Mouse (Mus musculus) midbrain, embryonic 14.5 days (tissue): ENCODE data around the gene Cd163. TPM values are rescaled to one million over a fixed set of nuclear protein-coding genes. Genes with fewer than 3 reads are reported as not detected.

ENCODE experiments used
- ATAC-seq: fragments of 200-750 bp; cut with Nextera tagmentation; 2 replicates; pipeline ENCODE4 v1.8.0; 2017; ENCODE audit warnings: moderate number of reproducible peaks, moderate library complexity; ENCODE audit not compliant: low FRiP score, low TSS enrichment
- DNase-seq: peaks from one replicate; pipeline ENCODE4 v3.0.0-alpha.2; 2015
- H3K27ac ChIP-seq: fragments of 300-500 bp; sonication (generic); replicated peaks from 2 replicates; pipeline ENCODE4 v1.5.1; 2014; ENCODE audit warnings: mild to moderate bottlenecking, low read depth, low read length, moderate library complexity
- H3K27me3 ChIP-seq: fragments of 300-500 bp; sonication (generic); 2 replicates; pipeline ENCODE4 v1.6.1; 2014; ENCODE audit warnings: low read length, control low read depth, mixed read lengths; ENCODE audit not compliant: control insufficient read depth, insufficient read depth
- H3K36me3 ChIP-seq: fragments of 300-500 bp; sonication (generic); 2 replicates; pipeline ENCODE4 v1.6.1; 2014; ENCODE audit warnings: low read length, control low read depth; ENCODE audit not compliant: control insufficient read depth, insufficient read depth
- H3K4me1 ChIP-seq: fragments of 300-500 bp; sonication (generic); 2 replicates; pipeline ENCODE4 v1.6.1; 2014; ENCODE audit warnings: mild to moderate bottlenecking, antibody characterized with exemption, low read length, control low read depth; ENCODE audit not compliant: control insufficient read depth, insufficient read depth
- H3K4me2 ChIP-seq: fragments of 300-500 bp; sonication (generic); 2 replicates; pipeline ENCODE4 v1.6.1; 2014; ENCODE audit warnings: mild to moderate bottlenecking, low read length, moderate library complexity
- H3K4me3 ChIP-seq: fragments of 300-500 bp; sonication (generic); replicated peaks from 2 replicates; pipeline ENCODE4 v1.5.1; 2014; ENCODE audit warnings: low read depth, low read length
- H3K9ac ChIP-seq: fragments of 300-500 bp; sonication (generic); replicated peaks from 2 replicates; pipeline ENCODE4 v1.6.1; 2014; ENCODE audit warnings: mild to moderate bottlenecking, low read length, moderate library complexity
- H3K9me3 ChIP-seq: fragments of 300-500 bp; sonication (generic); 2 replicates; pipeline ENCODE4 v1.6.1; 2016; ENCODE audit warnings: low read length, control low read depth, mixed read lengths; ENCODE audit not compliant: control insufficient read depth
- WGBS: fragments of 180-500 bp; shearing (Covaris S2); extraction: QIAGEN DNeasy Blood & Tissue Kit; methylation state at CpG from one replicate; pipeline ENCODE4 v1.1.7; 2014; 5-methylcytosine and 5-hydroxymethylcytosine counted together
- polyA plus RNA-seq: library from polyadenylated mRNA; unstranded; fragments of >200 nt; fragmentation: Nextera tagmentation; extraction: Ambion mirVana; gene quantifications from 2 replicates; pipeline ENCODE4 v1.2.1, GENCODE M21; 2014

Cd163 gene
- polyA plus RNA-seq, 1 experiment from 2014 or later: 0.24 TPM

DNA sequence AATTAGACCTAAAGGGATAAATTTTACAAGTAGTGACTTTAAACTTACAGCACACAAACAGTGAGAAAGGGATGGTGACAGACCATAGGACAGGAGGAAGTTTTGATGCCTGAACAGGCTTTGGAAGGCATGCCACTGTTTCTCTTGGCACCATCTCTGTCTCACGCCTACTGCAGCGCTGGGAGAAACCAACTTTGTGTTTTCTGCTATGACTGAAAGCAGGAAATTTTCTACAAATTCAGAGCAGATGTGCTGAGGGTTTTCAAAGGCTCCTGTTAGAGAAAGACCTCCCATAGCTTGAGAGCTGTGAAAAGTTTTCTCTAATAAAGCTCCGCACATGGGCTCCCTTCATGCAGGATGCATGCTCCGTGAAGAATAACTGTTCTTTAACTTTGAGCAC lies 40.6 kb downstream of the Cd163 start:
- Histone ChIP-seq H3K9ac (no peak overlapping the region), H3K4me2 (no peak overlapping the region), H3K4me1 (no peaks in the 10 kb centered on the region), H3K4me3 (no peak overlapping the region), H3K36me3 (no peaks in the 10 kb centered on the region), H3K9me3 (no peaks in the 10 kb centered on the region), H3K27ac (no peak overlapping the region), H3K27me3 (no peaks in the 10 kb centered on the region)
- 78% methylated on average over 4 of the region's 4 CpGs for WGBS
- DNase-seq: no peak
- ATAC-seq: no peak

DNA sequence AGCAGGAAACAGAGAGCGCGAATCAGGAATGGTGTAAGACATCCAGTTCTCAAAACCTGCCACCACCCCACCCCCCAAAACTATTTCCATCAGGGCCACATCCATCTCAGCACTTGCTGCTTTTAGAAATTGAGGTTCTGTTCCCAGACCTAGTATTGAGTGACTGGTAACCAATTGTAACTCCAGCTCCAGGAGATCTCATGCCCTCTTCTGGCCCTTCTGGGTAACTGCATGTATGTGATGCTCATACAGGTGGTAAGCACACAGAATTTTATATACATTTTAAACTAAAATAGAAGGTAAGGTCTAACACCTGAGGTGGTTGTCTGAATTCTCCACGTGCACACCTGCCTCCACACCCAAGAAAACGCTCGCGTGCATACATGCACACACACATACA lies 42.2 kb downstream of the Cd163 start:
- 82% methylated on average over 6 of the region's 6 CpGs for WGBS
- no peak overlapping the region for H3K4me2 ChIP-seq
- H3K27me3 ChIP-seq: no peaks in the 10 kb centered on the region
- no peak for ATAC-seq
- no peaks in the 10 kb centered on the region for H3K4me1 ChIP-seq
- H3K9ac ChIP-seq: no peak overlapping the region
- no peak overlapping the region for H3K4me3 ChIP-seq
- no peak for DNase-seq
- no peak overlapping the region for H3K27ac ChIP-seq
- H3K9me3 ChIP-seq: no peaks in the 10 kb centered on the region
- no peaks in the 10 kb centered on the region for H3K36me3 ChIP-seq

DNA sequence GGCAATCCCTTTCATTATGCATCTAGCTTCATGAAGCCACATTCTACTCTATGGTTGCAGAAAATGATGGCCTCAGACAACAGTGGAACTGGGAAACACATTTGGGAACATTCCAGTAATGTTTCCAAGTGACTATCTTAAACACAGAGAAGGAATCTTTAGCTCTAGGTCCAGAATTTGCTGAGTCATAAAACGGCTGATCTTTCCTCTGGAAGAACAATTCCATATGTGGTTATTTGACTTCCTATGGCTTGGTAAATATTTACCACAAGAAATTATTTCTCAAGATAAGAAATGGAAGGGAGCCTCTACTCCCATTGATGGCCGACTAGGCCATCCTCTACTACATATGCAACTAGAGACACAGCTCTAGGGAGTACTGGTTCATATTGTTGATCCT lies 48.8 kb downstream of the Cd163 start:
- DNase-seq (no peak), ATAC-seq (no peak)
- Histone ChIP-seq H3K27me3 (no peaks in the 10 kb centered on the region), H3K9me3 (no peaks in the 10 kb centered on the region), H3K36me3 (no peaks in the 10 kb centered on the region), H3K27ac (no peak overlapping the region), H3K4me3 (no peak overlapping the region), H3K9ac (no peak overlapping the region), H3K4me1 (no peaks in the 10 kb centered on the region), H3K4me2 (no peak overlapping the region)
- WGBS: 91% methylated on average over 2 of the region's 2 CpGs

DNA sequence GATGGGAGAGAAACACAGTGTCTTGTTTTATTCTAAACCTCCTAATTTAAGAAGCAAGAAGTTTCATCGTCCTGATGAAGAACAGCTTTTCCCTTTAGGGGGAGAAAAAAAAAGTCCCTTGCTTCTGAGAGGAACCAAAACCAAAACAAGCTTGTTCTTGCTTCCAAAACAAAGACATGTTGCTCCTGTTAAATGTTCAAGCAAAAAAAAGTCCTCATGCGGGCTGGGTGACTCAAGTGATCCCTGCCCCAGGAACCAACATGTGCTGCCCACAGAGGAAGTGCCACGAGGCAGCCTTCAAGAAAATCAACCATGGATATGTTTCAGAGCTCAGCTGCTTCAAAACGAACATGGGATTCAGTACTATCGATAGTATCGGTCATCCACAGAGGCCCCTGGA lies 54.5 kb downstream of the Cd163 start:
- Histone ChIP-seq H3K36me3 (no peaks in the 10 kb centered on the region), H3K27ac (no peak overlapping the region), H3K9me3 (no peaks in the 10 kb centered on the region), H3K9ac (no peak overlapping the region), H3K4me2 (no peak overlapping the region), H3K4me3 (no peak overlapping the region), H3K27me3 (no peaks in the 10 kb centered on the region), H3K4me1 (no peaks in the 10 kb centered on the region)
- WGBS: 83% methylated on average over 6 of the region's 6 CpGs
- no peak for DNase-seq
- ATAC-seq: no peak

DNA sequence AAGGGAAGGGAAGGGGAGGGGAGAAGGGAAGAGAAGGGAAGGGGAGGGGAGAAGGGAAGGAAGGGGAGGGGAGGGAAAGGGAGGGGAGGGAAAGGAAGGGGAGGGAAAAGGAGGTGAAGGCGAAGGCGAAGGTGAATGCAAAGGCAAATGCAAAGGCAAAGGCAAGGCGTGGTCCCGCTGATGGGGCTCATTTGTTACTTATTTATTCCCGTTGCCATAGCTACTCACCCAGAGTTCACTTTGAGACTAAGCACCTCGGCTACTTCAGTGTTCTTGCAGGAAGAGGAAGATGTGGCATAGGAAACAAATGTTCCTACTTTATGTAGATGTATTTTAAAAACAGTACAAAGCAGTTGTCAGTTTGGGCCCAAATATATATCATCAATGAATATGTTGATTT lies 56.1 kb downstream of the Cd163 start:
- Histone ChIP-seq H3K27ac (no peak overlapping the region), H3K27me3 (no peaks in the 10 kb centered on the region), H3K9ac (no peak overlapping the region), H3K4me1 (no peaks in the 10 kb centered on the region), H3K36me3 (no peaks in the 10 kb centered on the region), H3K9me3 (no peaks in the 10 kb centered on the region), H3K4me2 (no peak overlapping the region), H3K4me3 (no peak overlapping the region)
- WGBS: 53% methylated on average over 6 of the region's 6 CpGs
- ATAC-seq (no peak), DNase-seq (no peak)

DNA sequence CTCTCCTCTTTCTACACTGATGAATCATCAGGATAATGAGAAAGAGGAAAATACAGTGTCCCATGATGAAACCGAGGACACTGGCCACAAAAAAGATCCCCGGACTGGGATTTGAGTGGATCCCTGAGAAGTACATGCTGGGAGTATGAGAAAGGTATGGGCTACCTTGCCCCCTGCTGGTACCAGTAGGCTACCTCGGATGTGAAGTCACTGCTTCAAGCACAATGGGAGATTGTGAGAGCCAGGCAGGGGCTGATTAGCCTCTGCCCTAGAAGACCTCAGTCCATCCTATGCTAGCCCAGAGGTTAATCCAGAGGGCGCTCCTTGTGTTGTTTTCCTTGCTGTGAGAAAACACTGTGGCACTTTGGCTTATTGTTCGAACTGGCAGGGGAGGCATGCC lies 59.9 kb downstream of the Cd163 start:
- no peak overlapping the region for H3K4me2 ChIP-seq
- H3K27me3 ChIP-seq: no peaks in the 10 kb centered on the region
- H3K36me3 ChIP-seq: no peaks in the 10 kb centered on the region
- DNase-seq (no peak), ATAC-seq (no peak)
- H3K9me3 ChIP-seq: no peaks in the 10 kb centered on the region
- H3K27ac ChIP-seq: no peak overlapping the region
- WGBS: 59% methylated on average over 5 of the region's 5 CpGs
- no peak overlapping the region for H3K9ac ChIP-seq
- no peaks in the 10 kb centered on the region for H3K4me1 ChIP-seq
- H3K4me3 ChIP-seq: no peak overlapping the region

DNA sequence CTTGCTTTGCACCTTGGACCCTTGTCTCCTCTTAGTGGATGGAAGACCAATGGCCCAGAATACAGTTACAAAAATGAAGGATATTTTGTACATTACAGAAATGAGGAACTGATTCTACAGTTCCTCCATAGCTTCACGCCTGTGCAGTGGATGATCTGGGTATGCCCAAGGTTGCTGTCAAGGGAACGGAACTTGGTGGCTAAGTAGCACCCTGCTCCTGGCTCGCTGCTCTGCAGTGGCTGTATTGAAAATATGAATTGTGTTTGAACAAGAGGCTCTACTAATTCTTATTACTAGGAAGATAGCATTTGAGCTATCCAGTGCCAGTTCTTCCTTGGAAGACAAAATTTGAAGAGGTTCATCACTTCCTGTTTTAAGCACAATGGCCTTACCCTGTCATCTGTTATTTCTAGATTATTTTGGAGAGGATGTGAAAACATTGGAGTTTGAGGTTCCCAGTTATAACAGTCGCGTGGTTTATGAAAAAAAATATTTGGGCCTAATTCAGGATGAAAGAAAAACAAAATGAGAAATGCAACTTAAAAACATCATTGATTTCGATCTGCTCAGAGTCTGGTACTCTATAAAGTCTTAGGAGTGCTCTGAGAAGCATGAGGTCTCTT lies 69.2 kb downstream of the Cd163 start:
- Histone ChIP-seq H3K27me3 (no peaks in the 10 kb centered on the region), H3K4me3 (no peak overlapping the region), H3K27ac (no peak overlapping the region), H3K4me1 (no peaks in the 10 kb centered on the region), H3K4me2 (no peak overlapping the region), H3K9ac (no peak overlapping the region), H3K9me3 (no peaks in the 10 kb centered on the region), H3K36me3 (no peaks in the 10 kb centered on the region)
- DNase-seq: no peak
- WGBS: 94% methylated on average over 6 of the region's 6 CpGs
- ATAC-seq: no peak

DNA sequence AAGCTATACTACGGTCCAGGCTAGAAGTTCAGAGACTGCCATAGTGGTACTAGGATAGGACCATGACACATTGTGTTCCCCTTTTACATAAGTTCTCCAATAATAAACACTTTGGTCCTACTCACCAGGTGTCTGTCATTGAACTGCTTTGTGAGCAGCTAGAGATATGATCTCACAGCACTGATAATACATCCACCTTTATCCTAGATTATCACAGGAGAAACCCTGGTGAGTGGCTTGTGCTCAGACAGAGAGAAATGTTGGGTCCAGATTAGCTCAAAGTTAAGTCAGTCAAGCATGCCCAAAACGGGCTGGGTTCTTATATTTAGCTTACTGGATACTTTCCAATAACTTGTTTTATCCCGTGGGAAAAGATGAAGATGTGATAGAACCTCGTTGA lies 70.2 kb downstream of the Cd163 start:
- no peak for ATAC-seq
- no peak overlapping the region for H3K4me3 ChIP-seq
- H3K4me1 ChIP-seq: no peaks in the 10 kb centered on the region
- H3K36me3 ChIP-seq: no peaks in the 10 kb centered on the region
- H3K9ac ChIP-seq: no peak overlapping the region
- H3K27me3 ChIP-seq: no peaks in the 10 kb centered on the region
- H3K27ac ChIP-seq: no peak overlapping the region
- H3K9me3 ChIP-seq: no peaks in the 10 kb centered on the region
- 82% methylated on average over 4 of the region's 4 CpGs for WGBS
- H3K4me2 ChIP-seq: no peak overlapping the region
- DNase-seq: no peak

DNA sequence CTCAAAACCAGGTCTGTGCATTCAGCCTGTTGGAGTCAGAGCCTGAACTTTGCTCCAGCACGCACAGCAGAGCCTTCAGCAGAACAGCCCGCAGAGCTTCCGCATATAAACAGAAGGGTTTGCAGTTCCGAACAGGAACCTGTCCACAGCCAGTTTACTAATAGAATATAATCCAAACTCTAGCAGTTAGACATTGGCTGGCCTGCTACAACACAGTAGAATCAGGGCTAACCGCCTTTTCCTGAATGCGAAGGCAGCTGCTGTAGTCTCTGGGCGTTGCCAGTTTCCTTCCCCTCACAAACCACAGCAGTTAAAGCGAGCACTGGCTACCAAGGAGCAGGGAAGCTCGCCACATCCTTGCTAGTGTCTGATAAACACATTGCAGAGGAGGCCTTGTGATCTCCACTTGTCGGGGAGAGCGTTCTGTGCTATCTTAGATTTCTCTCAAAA lies 71.0 kb downstream of the Cd163 start:
- 87% methylated on average over 11 of the region's 11 CpGs for WGBS
- Histone ChIP-seq H3K4me1 (no peaks in the 10 kb centered on the region), H3K27me3 (no peaks in the 10 kb centered on the region), H3K4me3 (no peak overlapping the region), H3K4me2 (no peak overlapping the region), H3K9ac (no peak overlapping the region), H3K9me3 (no peaks in the 10 kb centered on the region), H3K27ac (no peak overlapping the region), H3K36me3 (no peaks in the 10 kb centered on the region)
- ATAC-seq (no peak), DNase-seq (no peak)
